Mouse (Mus musculus) liver, embryonic 15.5 days (tissue): ENCODE data around the gene 1700102P08Rik. TPM values are rescaled to one million over a fixed set of nuclear protein-coding genes. Genes with fewer than 3 reads are reported as not detected.

ENCODE experiments used
- ATAC-seq: fragments of 200-750 bp; cut with Nextera tagmentation; 2 replicates; pipeline ENCODE4 v1.8.0; 2017; ENCODE audit warnings: moderate number of reproducible peaks, mild to moderate bottlenecking, moderate library complexity; ENCODE audit not compliant: insufficient read depth
- H3K27ac ChIP-seq: fragments of 300-500 bp; sonication (generic); replicated peaks from 2 replicates; pipeline ENCODE4 v1.5.1; 2015; ENCODE audit warnings: mild to moderate bottlenecking, inconsistent platforms
- H3K27me3 ChIP-seq: fragments of 300-500 bp; sonication (generic); 2 replicates; pipeline ENCODE4 v1.6.1; 2015; ENCODE audit warnings: mild to moderate bottlenecking, inconsistent platforms
- H3K36me3 ChIP-seq: fragments of 300-500 bp; sonication (generic); replicated peaks from 2 replicates; pipeline ENCODE4 v1.6.1; 2015; ENCODE audit warnings: moderate library complexity, mild to moderate bottlenecking, inconsistent platforms
- H3K4me1 ChIP-seq: fragments of 300-500 bp; sonication (generic); replicated peaks from 2 replicates; pipeline ENCODE4 v1.6.1; 2015; ENCODE audit warnings: inconsistent platforms
- H3K4me2 ChIP-seq: fragments of 300-500 bp; sonication (generic); 2 replicates; pipeline ENCODE4 v1.6.1; 2015; ENCODE audit warnings: moderate library complexity, mild to moderate bottlenecking, inconsistent platforms
- H3K4me3 ChIP-seq: fragments of 300-500 bp; sonication (generic); replicated peaks from 2 replicates; pipeline ENCODE4 v1.5.1; 2015; ENCODE audit warnings: mild to moderate bottlenecking, inconsistent platforms
- H3K9ac ChIP-seq: fragments of 300-500 bp; sonication (generic); 2 replicates; pipeline ENCODE4 v1.6.1; 2015; ENCODE audit warnings: moderate library complexity, mild to moderate bottlenecking, inconsistent platforms
- H3K9me3 ChIP-seq: fragments of 300-500 bp; sonication (generic); replicated peaks from 2 replicates; pipeline ENCODE4 v1.6.1; 2016; ENCODE audit warnings: inconsistent platforms
- WGBS: fragments of 180-500 bp; shearing (Covaris S2); methylation state at CpG from one replicate; pipeline ENCODE4 v1.1.7; 2015; ENCODE audit warnings: mixed read lengths; ENCODE audit not compliant: insufficient replicate concordance; 5-methylcytosine and 5-hydroxymethylcytosine counted together
- polyA plus RNA-seq: library from polyadenylated mRNA; unstranded; fragments of >200 nt; fragmentation: Nextera tagmentation; extraction: Ambion mirVana; gene quantifications from 2 replicates; pipeline ENCODE4 v1.2.1, GENCODE M21; 2015

1700102P08Rik gene
- polyA plus RNA-seq, 1 experiment from 2014 or later: 0.41 TPM

- WGBS: 65% methylated on average over 9 of the region's 9 CpGs
- Histone ChIP-seq H3K27ac (no peak overlapping the region), H3K9me3 (no peaks in the 10 kb centered on the region), H3K4me3 (no peak overlapping the region), H3K4me2 (no peak overlapping the region), H3K27me3 (no peaks in the 10 kb centered on the region), H3K4me1 (no peaks in the 10 kb centered on the region), H3K36me3 (no peaks in the 10 kb centered on the region), H3K9ac (no peak overlapping the region)
- no peak for ATAC-seq
These were observed 18.9 kb downstream of the 1700102P08Rik start for GRCm38 (mm10) chr9:108411381-108411942.

GRCm38 (mm10) chr9:108412221-108412620 is 19.6 kb downstream of the 1700102P08Rik start:
- Histone ChIP-seq H3K4me2 (no peak overlapping the region), H3K9ac (no peak overlapping the region), H3K27ac (no peak overlapping the region), H3K27me3 (no peaks in the 10 kb centered on the region), H3K4me1 (no peaks in the 10 kb centered on the region), H3K36me3 (no peaks in the 10 kb centered on the region), H3K9me3 (no peaks in the 10 kb centered on the region), H3K4me3 (no peak overlapping the region)
- no peak for ATAC-seq
- WGBS: 58% methylated on average over 1 of the region's 1 CpGs

GRCm38 (mm10) chr9:108428384-108428783 is 35.8 kb downstream of the 1700102P08Rik start, which contains the start of gene Ccdc36:
Gene Ccdc36 (minus strand): TSS chr9:108428484.
- no peak for ATAC-seq
- Histone ChIP-seq H3K36me3 (no peaks in the 10 kb centered on the region), H3K4me3 (no peak within 1 kb of the TSS), H3K4me1 (peaks cover 6% of the 10 kb centered on the region), H3K27me3 (no peaks in the 10 kb centered on the region), H3K9me3 (no peaks in the 10 kb centered on the region), H3K27ac (no peak within 1 kb of the TSS), H3K9ac (no peak within 1 kb of the TSS), H3K4me2 (no peak within 1 kb of the TSS)

GRCm38 (mm10) chr9:108431431-108432067 is 38.9 kb downstream of the 1700102P08Rik start:
- ATAC-seq: 0 out of 2 replicates have a peak, but pooled peaks have one; percentile 22
- Histone ChIP-seq H3K4me1 (peaks cover 6% of the 10 kb centered on the region), H3K4me3 (no peak overlapping the region), H3K9ac (no peak overlapping the region), H3K36me3 (no peaks in the 10 kb centered on the region), H3K4me2 (peak overlapping the region; percentile 53), H3K27me3 (peaks cover 3% of the 10 kb centered on the region; the same call in 1 of the 2 replicates), H3K27ac (no peak overlapping the region), H3K9me3 (no peaks in the 10 kb centered on the region)
- WGBS: 50% methylated on average over 32 of the region's 32 CpGs

- Histone ChIP-seq H3K4me2 (no peak within 1 kb of the TSS), H3K36me3 (no peaks in the 10 kb centered on the region), H3K27me3 (peaks cover 7% of the 10 kb centered on the region; the same call in 1 of the 2 replicates), H3K9ac (no peak within 1 kb of the TSS), H3K4me1 (peaks cover 6% of the 10 kb centered on the region), H3K9me3 (no peaks in the 10 kb centered on the region), H3K27ac (no peak within 1 kb of the TSS), H3K4me3 (no peak within 1 kb of the TSS)
- WGBS: 64% methylated on average over 3 of the region's 3 CpGs
- ATAC-seq: no peak
These were observed 43.6 kb downstream of the 1700102P08Rik start, which contains the start of gene BC048562 for GRCm38 (mm10) chr9:108436182-108436581. Gene BC048562 (plus strand): TSS chr9:108436482.

GRCm38 (mm10) chr9:108439176-108439575 is 46.6 kb downstream of the 1700102P08Rik start:
- Histone ChIP-seq H3K4me3 (no peak overlapping the region), H3K36me3 (no peaks in the 10 kb centered on the region), H3K4me2 (no peak overlapping the region), H3K27ac (no peak overlapping the region), H3K9me3 (no peaks in the 10 kb centered on the region), H3K9ac (no peak overlapping the region), H3K27me3 (peaks cover 7% of the 10 kb centered on the region; the same call in 1 of the 2 replicates), H3K4me1 (no peaks in the 10 kb centered on the region)
- ATAC-seq: no peak
- 71% methylated on average over 6 of the region's 6 CpGs for WGBS

- Histone ChIP-seq H3K27me3 (peaks cover 4% of the 10 kb centered on the region; the same call in 1 of the 2 replicates), H3K4me3 (no peak overlapping the region), H3K9me3 (no peaks in the 10 kb centered on the region), H3K4me2 (no peak overlapping the region), H3K36me3 (no peaks in the 10 kb centered on the region), H3K9ac (no peak overlapping the region), H3K4me1 (no peaks in the 10 kb centered on the region; the same call in 1 of the 2 replicates), H3K27ac (no peak overlapping the region)
- WGBS: 66% methylated on average over 5 of the region's 5 CpGs
- ATAC-seq: no peak
These were observed 47.9 kb downstream of the 1700102P08Rik start for GRCm38 (mm10) chr9:108440485-108440884.

GRCm38 (mm10) chr9:108441236-108441919 is 48.8 kb downstream of the 1700102P08Rik start:
- H3K27me3 ChIP-seq: peaks cover 4% of the 10 kb centered on the region; the same call in 1 of the 2 replicates
- 78% methylated on average over 11 of the region's 11 CpGs for WGBS

GRCm38 (mm10) chr9:108445125-108445524 is 52.5 kb downstream of the 1700102P08Rik start:
- ATAC-seq: no peak
- peaks cover 7% of the 10 kb centered on the region for H3K4me1 ChIP-seq
- no peak overlapping the region for H3K4me2 ChIP-seq
- H3K9ac ChIP-seq: no peak overlapping the region
- peaks cover 3% of the 10 kb centered on the region; the same call in 1 of the 2 replicates for H3K36me3 ChIP-seq
- no peak overlapping the region for H3K4me3 ChIP-seq
- H3K27ac ChIP-seq: no peak overlapping the region
- H3K27me3 ChIP-seq: no peaks in the 10 kb centered on the region; the same call in 1 of the 2 replicates
- WGBS: 26% methylated on average over 9 of the region's 9 CpGs
- no peaks in the 10 kb centered on the region for H3K9me3 ChIP-seq

More at GRCm38 (mm10) chr9:108441236-108441919, 48.8 kb downstream of the 1700102P08Rik start:
- Histone ChIP-seq H3K4me2 (no peak overlapping the region), H3K27ac (no peak overlapping the region), H3K4me3 (no peak overlapping the region), H3K9ac (no peak overlapping the region), H3K36me3 (no peaks in the 10 kb centered on the region), H3K4me1 (no peaks in the 10 kb centered on the region; the same call in 1 of the 2 replicates), H3K9me3 (no peaks in the 10 kb centered on the region)
- ATAC-seq: no peak

GRCm38 (mm10) chr9:108449860-108450259 is 57.3 kb downstream of the 1700102P08Rik start:
- Histone ChIP-seq H3K27me3 (no peaks in the 10 kb centered on the region; the same call in 1 of the 2 replicates), H3K4me2 (peak overlapping the region; percentile 92), H3K4me1 (peaks cover 43% of the 10 kb centered on the region), H3K36me3 (peaks cover 3% of the 10 kb centered on the region; the same call in 1 of the 2 replicates), H3K27ac (peak overlapping the region; percentile 77; the same call in 1 of the 2 replicates), H3K4me3 (no peak overlapping the region), H3K9me3 (no peaks in the 10 kb centered on the region), H3K9ac (0 out of 2 replicates have a peak overlapping the region, but pooled peaks have one; percentile 32)
- ATAC-seq: no peak
- 77% methylated on average over 4 of the region's 4 CpGs for WGBS
